Mouse (Mus musculus) megakaryocyte, embryonic 14.5 days (primary cell): ENCODE measurements around the gene Theg.

Experiments used
- FLI1 ChIP-seq: IDR thresholded peaks from 2 replicates; pipeline ENCODE4 v1.6.1; 2012; ENCODE audit warnings: low read length, inconsistent platforms, mixed read lengths
- GATA1 ChIP-seq: IDR thresholded peaks from 3 replicates; pipeline ENCODE4 v1.6.1; 2012; ENCODE audit warnings: mixed read lengths, low read length, inconsistent platforms, borderline replicate concordance

DNA sequence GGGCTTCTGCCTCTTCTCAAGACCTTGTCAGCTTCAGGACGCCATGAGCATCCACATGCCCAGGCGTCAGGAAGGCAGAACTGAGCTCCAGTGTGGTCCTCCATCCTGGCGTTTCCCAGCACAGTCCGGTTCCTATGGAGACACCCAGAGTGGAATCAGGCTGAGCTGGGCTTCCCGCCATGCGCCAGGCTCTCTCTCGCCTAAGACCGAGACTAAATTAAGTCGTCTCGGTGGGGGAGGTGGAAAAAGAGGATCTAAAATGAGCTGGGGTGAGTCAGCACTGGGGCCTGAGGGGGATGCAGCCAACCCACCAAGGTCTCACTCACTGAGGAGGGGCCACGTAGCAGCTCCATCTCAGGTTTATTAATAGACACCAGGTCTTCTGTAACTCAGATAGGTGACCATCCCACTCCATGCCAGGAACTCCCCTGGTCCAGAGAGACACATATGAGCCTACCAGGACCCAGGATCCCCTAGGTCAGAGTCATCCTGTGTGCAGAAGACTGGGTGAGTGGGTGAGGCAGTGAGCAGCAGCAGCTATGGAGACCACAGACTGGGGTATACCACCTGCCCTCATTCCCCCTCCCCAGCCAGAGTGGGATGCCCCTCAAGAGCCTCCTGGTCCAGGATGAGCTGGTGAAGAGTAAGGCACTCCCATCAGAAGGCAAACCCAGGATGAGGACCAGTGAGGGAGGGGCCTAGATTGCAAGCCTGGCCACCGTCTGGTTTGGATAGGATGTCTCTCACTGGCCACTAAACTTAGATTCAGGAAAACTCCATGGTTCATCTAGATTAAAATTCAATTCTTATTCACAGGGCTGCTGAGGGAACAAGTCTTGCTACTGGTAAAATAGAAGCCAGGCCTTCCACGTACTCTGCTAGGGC, 10.2 kb upstream of the Theg start:
- TF ChIP-seq GATA1: no peak
- no peak for TF ChIP-seq FLI1
